Mouse (Mus musculus) frontal cortex, postnatal 14 days (tissue): ENCODE results near the gene Arsb.

Experiments used
- DNase-seq, 2 experiments: peaks; one replicate each; pipeline ENCODE4 v3.0.0; 2022; ENCODE audit warnings: low spot score in 2 of 2

Gene Arsb

DNA sequence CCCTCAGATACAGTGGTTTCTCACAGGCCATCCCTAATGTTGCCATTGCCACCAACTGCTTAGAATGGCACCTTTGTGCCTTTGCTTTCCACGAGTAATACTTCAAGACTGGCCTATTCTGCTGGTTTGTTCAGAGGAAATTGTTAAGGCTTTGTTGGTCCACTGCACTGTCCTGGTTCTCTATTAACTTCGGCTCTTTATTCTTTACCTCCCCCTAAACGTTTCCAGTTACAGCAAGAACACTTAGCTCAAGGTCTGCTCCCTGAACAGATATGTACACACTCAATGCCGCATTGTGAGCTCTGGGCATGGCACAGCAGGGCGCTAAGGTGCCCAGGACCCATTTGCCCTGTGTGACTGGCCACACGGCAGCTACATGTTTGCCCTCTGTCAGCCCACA, 119.8 kb downstream of the Arsb start:
- DNase-seq: no peak

DNA sequence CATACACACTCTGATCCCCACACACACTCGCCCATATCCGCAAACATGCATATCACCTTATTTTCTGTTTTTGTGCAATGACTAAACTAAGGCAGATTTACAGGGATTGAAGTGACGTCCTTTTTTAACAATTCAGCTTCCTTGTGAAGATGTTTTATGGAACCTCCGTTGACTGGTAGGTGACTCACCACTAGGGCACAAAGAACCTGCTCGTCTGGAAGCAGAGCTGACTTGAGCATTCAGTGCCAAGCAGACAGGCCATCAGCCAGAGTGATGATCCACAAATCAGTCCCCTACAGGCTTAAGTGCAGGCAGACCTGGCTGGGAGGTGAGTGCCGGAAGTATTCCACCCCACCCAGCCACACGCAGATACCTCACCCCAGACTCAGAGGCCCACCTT, 120.7 kb downstream of the Arsb start:
- no peak for DNase-seq

DNA sequence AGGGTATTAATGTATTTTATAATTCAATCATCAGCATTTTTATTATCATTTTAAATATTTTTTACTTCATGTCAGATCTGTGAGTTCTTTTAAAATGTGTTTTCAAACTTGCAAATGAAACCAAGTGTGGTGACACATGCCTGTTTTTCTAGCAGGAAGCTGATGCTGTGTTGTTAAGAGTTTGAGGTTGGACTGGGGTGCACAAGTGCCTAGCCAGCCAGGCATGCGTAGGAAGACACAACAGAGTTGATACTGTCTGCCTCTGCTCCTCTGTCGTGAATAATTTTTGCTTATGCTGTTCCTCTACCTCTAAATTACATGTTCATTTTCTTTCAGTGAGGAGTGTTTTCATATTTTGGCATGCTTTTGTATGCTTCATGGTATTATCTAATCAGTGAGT, 122.7 kb downstream of the Arsb start:
- no peak for DNase-seq

DNA sequence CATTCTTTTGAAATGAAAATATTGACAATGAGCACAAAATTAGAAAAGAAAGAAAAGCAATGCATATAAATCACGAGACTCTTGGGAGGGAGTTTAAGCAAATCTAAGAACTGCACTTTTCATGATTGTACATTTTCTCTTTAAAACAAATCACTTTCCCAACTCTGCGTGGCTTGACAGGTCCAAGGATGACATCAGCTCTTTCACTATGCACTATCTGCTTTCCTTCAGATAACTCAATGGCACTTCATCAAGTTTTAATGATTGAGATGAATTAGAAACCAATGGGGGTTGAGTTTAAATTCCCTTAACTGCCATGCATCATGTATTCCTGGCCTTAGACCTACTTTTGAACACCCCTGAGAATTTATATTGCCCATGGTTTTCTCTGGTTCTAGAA, 124.0 kb downstream of the Arsb start:
- no peak for DNase-seq

- no peak for DNase-seq
These were observed 126.8 kb downstream of the Arsb start for GRCm38 (mm10) chr13:93897943-93898826.

DNA sequence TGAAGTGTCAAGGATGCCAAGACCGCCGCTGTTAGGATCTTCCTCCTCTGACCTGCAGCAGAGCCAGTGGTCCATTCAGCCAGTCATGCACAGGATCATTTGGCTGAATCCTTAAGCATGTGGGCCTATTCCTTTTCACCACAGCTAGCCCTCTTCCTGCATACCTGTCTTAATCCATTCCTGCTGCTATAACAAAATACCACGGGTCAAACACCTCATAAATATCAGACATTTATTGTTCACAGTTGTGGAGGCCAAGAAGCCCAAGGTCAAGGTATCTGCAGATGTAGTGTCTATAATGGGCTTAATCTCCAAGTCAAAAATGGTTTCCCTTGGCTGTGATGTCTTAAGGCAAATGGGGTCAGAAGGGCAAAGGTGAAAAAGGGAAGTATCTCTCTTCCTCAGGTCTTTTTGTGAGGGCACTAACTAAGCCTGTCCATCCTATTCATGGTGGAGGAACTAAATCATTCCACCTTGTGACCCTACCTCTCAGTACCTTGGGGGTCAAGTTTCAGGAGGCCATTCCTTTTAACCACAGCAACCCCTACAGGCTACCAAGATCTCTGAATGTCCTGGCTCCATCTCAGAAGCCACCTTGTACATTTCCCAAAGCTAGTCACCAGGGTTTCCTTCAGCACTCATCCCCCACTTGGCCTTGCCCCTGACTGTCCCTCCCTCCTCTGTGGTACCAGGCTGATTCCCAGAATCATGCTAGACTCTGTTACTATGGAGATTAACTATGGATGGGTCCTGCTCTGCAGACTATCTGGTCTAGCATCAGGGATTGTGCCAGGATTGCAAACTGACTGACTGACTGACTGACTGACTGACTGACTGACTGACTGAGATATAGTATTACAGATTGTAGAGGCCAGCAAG, 128.2 kb downstream of the Arsb start:
- no peak for DNase-seq

DNA sequence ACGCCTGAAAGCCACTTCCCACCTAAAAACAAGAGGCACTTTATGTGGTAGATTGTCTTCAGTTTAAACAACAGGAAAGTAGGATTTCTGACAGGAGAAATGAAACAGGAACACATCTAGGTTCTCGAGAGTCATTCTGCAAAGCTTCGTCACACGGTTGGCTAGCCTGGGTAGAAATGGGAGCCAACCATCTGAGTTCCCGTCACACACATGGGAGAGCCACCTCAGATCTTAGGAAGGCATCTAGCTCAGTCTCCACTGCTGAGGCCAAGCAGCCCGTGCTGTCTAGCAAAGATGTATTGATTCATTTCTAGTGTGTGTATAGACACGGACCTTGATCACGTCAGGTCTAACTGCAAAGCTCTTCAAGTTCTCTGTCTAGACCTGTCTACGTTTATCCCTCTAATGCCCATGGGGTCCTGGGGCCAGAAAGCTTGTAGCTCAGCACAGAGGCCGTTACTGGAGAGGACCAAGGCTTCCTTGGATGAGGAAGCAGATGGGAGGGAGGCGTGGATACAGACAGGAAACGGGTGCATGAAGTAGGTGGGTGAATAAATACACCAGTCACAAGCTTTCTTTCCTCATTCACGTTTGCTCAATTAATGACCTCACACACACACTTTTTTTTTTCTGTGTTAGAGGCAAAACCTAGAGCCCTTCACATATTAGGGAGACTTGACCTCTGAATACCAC, 129.7 kb downstream of the Arsb start:
- no peak for DNase-seq

GRCm38 (mm10) chr13:93902126-93902525, 130.7 kb downstream of the Arsb start:
- no peak for DNase-seq

GRCm38 (mm10) chr13:93906552-93907245, 135.3 kb downstream of the Arsb start:
- DNase-seq: no peak

GRCm38 (mm10) chr13:93907971-93908370, 136.5 kb downstream of the Arsb start:
- no peak for DNase-seq

GRCm38 (mm10) chr13:93909847-93910246, 138.4 kb downstream of the Arsb start:
- DNase-seq: no peak

DNA sequence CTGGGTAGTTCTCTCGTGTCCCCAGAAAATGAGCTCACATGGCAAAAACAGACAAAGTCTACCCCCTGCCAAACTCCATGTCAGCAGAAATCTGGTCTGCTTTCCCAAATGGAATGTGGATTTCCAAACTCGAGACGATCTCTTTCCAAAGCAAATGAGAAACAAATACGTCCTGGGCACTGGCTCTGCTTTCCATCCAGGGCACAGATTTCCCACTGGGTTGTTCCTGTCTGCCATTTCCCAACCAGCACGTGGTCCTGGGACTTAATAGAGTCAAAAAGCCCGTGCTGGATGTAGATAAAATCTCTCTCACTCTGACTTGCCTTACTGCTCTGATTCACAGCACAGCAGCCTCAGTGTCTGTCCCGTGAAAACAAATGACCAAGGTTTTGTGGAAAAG, 139.6 kb downstream of the Arsb start:
- no peak for DNase-seq

DNA sequence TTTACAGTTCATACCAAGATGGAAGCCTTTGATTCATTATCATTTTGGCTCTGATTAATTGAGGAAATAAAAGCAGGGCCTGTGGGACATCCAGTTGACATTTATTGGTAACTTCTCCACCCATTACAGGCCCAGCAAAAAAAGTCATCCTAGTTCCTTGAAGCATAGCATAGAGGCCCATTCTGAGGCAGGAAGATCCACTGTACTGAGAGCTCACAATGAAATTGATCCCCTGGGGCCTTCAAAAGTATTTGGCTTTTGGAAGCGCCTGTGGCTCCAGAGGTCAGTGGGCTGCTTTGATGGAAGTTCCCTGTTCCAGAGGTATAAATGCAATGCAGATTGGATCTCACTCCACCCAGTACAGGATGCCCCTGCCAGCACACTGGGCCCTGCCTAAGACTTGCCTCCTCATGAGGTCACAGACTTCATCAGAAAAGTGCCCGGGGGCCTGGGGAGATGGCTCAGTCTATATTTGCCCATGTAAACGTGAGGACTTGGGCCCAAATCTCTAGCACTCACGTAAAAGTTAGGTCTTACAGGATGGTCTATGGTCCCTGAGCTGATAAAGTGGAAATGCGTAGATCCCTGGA, 141.0 kb downstream of the Arsb start:
- DNase-seq: no peak

DNA sequence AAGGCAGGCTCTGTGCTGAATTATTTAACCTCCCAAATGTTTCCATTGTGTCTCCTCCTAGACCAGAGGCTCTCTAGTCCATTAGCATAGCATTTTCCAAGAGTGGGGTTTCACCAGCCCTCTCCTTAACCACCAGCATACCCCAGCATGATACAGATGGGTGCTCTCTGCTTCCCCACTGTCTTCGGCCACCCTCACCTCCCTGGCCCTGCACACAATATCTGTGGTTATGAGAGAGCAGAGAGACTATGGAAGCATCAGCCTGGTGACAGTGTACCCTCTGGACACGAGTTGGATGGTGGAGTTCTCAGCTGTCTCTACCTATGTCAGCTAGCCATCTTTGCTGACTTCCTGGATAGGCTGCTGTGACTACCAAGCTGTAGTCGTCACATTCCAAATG, 142.8 kb downstream of the Arsb start:
- no peak for DNase-seq

- DNase-seq: peak in 1 of 2 experiments; percentile 2
These were observed 144.5 kb downstream of the Arsb start for GRCm38 (mm10) chr13:93915641-93916570.

GRCm38 (mm10) chr13:93919536-93919935, 148.1 kb downstream of the Arsb start:
- no peak for DNase-seq

DNA sequence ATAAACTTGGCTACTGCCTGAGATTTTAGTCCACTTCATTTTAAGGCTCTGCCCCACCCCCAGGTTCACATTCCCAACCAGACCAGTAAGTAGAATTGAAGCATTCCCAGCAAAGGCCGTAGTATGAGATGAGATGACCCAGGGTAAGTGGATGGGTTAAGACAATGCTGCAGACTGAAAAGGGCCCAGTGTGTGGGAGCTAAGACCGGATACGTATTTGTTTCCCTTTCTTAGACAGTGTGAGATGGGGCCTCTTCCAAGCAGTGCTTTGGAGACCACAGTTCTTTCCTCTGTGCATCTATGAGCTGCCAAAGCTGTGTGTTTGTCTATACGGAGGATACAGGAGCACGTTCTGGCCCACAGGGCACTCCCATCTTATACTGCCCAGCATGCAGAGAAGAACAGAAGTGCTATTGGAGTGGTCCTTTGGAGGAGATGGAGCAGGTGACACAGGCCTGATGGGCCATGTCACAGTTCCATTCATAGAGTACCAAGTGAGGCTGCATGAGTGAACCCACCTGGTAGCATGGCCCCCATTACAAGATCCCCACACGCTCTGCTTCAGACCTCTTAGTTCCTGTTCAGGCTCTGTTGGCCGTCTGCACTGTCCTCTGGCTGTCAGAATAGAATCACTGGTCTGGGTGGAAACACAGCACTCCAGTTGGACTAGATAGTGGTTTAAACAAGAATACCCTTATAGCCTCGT, 148.8 kb downstream of the Arsb start:
- no peak for DNase-seq

DNA sequence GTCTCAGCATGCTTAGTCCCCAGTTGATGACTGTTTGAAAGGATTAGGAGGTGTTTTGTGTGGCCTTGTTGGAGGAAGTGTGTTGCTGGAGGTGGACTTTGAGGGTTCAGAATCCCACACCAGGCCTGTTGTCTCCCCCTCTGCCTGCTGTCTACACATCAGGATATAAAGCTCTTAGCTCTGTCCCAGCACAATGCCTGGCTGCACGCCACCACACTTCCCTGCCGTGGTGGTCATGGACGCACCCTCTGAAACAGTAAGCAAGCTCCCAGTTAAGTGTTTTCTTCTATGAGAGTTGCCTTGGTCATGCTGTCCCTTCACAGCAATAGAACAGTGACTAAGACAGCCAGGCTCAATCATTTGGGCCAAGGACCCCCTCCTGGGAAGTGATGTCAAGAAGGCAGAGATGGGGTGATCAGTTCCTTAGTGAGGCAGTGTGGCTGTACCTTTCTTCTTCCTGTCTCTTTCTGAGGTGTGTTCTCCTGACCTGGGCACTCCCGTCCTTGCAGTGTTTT, 149.4 kb downstream of the Arsb start:
- DNase-seq: no peak
